16 mouse cellular contexts compared by ENCODE assay signal in the genomic region with DNA sequence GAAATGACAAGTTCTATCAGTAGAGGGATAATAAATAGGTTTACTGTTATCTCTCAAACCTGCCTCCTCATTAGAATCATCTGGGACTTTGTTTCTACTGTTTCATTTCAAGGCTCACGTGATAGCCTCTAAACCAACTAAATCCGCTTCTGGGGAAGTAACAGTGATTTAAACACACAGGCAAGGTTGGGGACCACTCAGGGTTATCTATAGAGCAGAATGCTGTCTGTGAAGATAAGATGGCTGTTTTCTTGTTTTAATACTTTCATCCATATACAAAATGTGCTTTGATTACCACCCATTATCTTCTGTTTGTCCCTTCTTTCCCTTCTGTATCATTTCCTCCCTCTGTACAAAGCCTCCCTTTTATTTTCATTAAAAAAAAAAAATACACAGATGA.
"Had no signal": no experiment of that assay in that cellular context is flagged by ENCODE, and none has a peak within 500 bp of the region (broad histone marks: within the 10 kb centered on the region; RNA-seq: fewer than 3 reads in every experiment).

No protein-coding gene starts in this region.

- H3K4me3 ChIP-seq: neural tube, embryonic 13.5 days; neural tube, embryonic 15.5 days; stomach, embryonic 15.5 days had no signal

- H3K9me3 ChIP-seq: neural tube, embryonic 13.5 days; neural tube, embryonic 15.5 days; stomach, embryonic 15.5 days had no signal

- H3K9ac ChIP-seq: neural tube, embryonic 13.5 days; neural tube, embryonic 15.5 days; stomach, embryonic 15.5 days had no signal

- H3K4me2 ChIP-seq: neural tube, embryonic 13.5 days; neural tube, embryonic 15.5 days; stomach, embryonic 15.5 days had no signal

- H3K36me3 ChIP-seq: neural tube, embryonic 13.5 days; neural tube, embryonic 15.5 days; stomach, embryonic 15.5 days had no signal

- H3K27ac ChIP-seq: neural tube, embryonic 13.5 days; neural tube, embryonic 15.5 days; stomach, embryonic 15.5 days; stomach, postnatal 0 days had no signal

- DNase-seq: retina, postnatal 1 day; right cerebral cortex, adult 18-20 months; right cerebral cortex, postnatal 14 days; right cerebral cortex, postnatal 25 days; right cerebral cortex, postnatal 4 days; spleen, adult 18-20 months; thymus, adult 18-20 months; thymus, adult 2 months; thymus, postnatal 14 days; thymus, postnatal 25 days; thymus, postnatal 36 days; thymus, postnatal 4 days had no signal

- H3K27me3 ChIP-seq: neural tube, embryonic 13.5 days; neural tube, embryonic 15.5 days; stomach, embryonic 15.5 days had no signal
